Mouse (Mus musculus) gastrocnemius, postnatal 4 days (tissue): ENCODE data around the gene Pip5k1b. TPM values are rescaled to one million over a fixed set of nuclear protein-coding genes. Genes with fewer than 3 reads are reported as not detected.

ENCODE experiments used
- DNase-seq, 2 experiments: peaks; one replicate each; pipeline ENCODE4 v3.0.0; 2021 to 2022; ENCODE audit warnings: low spot score in 2 of 2, mixed read lengths in 2 of 2
- total RNA-seq, 2 experiments: library from RNA; stranded (reverse); gene quantifications; 2 replicates each; pipeline ENCODE4 v1.2.3; 2021

The Pip5k1b gene
- total RNA-seq, 2 experiments from 2014 or later, result 1.7 to 1.9 TPM

DNA sequence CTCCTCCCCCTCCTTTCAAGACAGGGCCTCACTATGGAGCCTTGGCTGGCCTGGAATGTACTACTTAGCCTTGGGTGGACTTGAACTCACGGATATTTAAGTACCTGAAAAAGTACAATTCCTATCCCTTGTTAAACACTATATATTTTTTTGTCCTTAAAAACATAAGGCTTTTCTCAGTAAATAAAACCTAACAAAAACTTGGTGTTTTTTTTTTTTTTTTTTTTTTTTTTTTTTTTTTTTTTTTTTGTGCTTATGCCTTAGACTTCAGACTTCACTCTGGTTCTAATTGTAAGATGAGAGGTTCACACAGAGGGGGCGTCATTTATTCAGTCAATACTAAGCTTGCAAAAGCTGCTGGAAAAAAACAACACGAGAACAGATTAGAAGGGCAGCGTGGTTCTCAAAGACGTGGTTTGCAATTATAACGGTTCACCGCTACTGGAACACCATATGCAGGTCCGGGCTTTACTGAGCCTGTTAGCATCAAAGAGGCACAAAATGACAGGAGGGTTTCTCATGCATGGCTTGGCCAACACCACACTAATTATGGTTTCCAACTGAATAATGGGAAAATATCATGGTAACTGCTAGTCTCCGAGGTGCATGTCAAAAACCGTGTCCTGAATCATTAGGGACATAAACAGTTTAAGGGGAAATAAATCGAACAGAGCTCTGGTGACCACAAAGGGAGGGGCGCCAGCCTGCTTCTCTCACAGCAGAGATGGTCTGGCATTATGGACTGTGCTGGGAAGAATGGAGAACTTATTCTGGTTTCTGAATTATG, 242.9 kb downstream of the Pip5k1b start:
- no peak for DNase-seq

DNA sequence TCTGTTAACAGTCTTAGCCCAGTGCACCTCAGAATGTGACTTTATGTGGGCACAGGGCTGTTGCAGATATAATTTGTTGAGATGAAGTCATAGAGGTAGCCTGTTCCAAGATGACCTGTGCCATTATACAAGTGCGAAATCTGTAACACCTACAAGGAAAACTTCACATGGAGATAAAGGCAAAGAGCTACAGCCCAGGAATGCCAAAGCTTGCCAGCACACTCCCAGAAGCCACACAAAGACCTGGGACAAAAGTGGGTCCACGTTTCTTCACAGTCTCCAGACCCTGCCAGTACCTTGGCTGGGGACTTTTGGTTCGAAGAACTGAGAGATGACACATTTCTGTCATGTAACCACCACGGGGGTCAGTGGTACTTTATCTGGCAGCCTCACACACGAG, 243.6 kb downstream of the Pip5k1b start:
- no peak for DNase-seq

DNA sequence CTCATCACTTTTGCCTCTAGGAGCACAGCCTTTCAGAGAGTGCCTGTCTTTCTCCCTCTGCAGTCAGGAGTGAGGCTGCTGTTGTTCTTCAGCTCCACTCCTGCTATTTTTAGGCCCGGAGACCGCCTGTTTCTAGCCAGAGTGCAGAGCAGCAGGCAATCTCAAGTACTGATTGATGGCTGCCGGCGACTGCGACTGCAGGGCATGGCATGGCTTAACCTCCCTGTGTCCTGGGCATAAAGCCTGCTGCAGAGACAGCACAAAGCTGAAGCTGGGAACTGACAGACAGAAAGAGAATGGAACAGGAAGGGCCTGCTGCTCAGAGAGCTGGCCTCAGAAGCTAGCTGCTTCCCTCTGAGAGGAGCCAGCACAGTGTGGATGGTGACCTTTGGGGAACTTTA, 247.4 kb downstream of the Pip5k1b start:
- no peak for DNase-seq

DNA sequence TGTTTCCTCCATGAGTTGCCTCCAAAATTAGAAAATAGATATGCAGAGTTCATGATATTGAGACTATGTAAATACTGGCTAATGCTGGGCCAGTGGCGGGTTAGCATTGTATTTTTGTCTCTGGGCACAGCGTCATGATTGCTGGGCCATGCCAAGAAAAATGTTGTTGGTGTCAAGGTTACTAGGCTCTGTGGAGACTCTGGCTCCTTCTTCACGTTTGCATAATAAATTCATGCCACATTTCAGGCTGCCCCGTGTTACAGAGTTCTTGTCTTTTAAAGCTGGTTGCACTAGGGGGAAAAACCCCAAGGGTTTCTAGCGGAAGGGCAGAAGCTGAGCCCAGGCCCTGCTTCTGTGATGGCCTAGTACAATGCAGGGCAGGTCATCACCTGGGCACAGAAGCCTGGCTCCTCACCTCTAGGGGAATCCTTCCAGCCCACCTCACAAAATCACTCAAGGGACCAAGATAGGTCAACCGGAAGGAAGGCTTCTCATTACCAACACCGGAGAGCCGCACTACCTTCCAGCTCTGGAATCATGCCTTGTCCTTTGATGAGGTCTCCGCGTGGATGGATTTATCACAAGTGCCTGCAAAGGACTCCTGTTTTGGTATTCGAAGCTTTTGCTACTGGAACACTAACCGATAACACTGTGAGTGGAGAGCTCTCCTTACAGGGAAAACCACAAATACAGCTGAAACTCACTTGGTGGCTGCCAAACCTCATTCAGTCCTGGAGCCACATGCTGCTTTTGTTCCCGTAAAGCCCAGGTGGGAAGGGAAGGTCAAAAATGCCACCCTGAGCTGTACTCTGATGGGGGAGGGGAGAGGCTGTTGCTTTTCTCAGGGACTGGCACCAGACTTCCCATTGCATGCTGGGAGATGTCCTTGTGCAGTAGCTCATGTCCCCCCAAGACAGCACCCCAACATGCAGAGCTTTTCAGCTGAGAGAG, 248.1 kb downstream of the Pip5k1b start:
- no peak for DNase-seq

DNA sequence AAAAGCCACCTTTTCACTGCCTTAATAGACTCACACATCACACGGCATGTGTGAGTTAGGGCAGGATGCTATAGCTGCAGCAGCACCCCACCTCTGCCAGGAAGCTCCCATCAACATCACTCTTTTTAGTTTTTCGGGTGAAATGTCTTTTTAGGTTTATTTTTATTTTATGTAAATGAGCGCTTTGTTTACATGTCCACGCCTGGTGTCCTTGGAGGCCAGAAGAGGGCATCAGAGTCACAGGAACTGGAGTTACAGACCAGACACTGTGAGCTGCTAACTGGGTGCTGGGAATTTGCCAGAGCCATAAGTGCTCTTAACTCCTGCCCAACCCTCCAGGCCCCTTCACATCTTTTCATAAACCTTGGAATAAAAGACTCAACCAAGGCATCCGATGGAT, 249.3 kb downstream of the Pip5k1b start:
- DNase-seq, result no peak

DNA sequence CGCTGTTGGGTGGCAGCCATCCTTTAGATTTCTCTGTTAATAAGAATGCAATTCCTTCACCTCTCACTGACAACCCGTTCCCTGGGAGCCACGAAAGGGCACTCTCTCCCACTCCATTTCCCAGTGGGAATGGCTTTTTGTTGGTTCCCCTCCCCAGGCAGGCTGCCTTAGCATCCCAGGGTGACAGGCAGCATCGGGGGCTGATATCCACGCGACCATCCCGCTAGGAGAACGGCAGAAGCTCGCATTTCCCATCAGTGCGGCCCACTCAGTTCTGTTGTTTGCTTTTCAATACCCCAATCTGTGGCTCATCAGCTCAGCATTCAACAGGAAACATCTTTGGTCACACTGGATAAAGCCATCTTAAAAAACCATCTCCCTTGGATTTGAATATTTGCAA, 253.5 kb downstream of the Pip5k1b start:
- no peak for DNase-seq

DNA sequence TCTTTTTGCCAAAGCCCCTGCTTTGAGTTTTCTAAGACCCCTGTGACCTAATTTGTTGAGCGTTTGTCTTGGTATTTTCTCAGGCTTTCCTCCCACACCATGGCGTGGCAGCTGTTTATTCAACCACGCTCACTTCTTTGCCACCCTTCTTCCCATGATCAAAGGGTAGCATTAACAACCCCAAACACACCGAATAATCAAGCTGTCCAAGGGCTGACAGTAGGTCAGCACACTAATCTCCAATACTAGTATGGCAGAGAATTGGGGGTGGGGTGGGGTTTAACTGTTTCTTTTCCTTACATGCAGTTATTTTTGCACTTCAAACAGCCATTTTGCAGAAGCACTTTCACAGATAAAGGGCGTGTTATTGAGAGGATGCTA, 253.9 kb downstream of the Pip5k1b start:
- no peak for DNase-seq

DNA sequence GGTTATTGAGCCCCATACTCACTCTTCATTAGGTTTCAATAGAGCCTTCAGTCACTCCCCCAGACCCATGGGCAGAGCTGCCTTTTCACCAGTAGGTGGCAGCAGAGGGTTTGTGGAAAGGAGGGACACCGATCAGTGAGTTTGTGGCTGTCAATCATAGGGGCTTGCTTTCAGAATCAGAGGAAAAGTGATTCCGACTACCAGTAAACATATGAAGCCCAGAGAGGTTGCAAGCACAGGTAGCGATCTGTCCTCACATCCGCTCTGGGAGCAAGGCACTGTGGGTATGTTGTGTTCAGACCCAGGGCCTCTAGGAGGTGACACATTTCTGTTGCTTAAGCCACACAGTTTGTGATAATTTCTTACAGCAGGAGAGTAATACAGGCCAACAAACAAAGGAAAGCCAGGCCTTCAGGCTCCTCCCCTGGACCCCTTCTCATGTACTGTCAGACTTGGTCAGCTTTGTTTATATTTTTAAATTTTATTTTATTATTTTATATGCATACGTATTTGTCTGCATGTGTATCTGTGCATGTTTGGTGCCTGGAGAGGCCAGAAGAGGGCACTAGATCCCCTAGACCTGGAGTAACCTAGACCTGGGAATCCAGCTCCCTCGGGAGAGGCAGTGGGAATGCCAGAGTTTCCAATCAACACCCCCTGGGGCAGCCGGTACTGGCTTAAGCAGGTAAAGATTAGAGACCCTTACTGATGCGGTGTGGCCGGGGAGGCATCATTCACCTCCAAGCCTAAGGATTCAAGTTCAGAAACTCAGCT, 254.5 kb downstream of the Pip5k1b start:
- DNase-seq, result peak; percentile 43 to 69

DNA sequence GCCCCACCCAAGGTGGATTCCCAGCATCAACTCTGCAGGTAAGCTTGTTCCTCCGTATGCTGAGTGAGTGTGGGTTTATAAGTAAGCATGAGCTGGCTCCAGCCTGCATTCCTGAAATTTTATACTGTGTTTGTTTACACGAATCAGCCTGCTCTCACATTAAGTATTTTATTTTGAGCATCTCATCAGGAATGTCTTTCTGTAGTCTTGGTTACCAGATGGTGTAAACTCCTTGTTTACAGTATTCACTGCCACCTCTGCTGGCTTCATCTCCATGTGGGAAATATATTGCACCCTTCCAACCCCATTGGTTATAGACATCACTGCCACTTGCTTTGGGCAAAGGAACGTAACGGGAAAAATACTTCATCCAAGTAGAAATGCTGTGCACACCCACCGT, 262.1 kb downstream of the Pip5k1b start:
- DNase-seq, result no peak

DNA sequence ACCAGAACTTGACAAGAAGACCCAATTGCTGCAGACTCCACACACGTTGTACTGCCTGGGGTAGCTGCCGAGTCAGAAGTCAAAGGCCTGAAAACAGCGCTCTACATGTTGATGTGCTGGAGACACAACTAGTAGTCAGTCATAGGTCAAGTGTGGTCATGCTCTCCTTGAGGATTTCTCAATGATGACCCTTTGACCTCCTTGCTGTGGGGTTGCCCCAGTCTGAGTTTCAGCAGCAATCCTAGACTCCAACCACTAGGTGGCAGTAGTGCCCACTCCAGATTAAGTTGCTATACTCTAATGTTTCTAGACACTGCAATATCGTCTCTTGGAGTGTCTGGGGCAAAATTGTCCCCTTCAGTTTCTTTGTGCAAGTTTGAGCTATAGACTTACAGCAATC, 271.5 kb downstream of the Pip5k1b start:
- DNase-seq, result peak in 1 of 2 experiments; percentile 26

DNA sequence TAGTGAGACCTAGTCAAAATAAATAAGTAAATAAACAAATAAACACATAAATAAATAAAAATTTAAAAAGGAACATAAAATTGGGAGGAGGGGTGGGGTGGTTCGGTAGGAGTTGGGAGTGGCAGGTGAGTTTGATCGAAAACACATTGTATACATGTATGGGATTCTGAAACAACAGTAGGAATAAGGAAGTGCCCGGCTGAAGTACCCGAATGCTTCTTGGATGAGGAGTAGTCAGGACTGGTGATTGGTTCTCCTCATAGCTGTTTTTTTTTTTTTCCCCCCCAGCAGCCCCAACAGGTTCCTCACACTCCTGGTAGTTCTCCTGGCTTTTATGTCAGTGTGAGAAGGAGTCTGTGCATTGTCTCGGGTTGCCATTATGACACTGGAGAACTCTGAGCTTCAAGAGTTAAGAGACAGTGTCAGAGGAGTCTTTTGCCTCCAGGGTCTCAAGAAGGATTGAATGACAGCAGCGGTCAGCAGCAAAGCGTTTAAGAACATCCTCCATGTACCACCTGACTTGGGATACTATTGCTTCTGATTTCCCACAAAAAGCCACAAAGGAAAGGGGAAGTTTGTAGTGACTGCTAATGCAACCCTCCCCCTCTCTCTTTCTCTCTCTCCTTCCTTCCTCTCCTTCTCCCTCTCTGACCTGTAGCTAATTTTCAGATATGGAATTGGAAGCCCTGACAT, 274.2 kb downstream of the Pip5k1b start:
- DNase-seq, result no peak

DNA sequence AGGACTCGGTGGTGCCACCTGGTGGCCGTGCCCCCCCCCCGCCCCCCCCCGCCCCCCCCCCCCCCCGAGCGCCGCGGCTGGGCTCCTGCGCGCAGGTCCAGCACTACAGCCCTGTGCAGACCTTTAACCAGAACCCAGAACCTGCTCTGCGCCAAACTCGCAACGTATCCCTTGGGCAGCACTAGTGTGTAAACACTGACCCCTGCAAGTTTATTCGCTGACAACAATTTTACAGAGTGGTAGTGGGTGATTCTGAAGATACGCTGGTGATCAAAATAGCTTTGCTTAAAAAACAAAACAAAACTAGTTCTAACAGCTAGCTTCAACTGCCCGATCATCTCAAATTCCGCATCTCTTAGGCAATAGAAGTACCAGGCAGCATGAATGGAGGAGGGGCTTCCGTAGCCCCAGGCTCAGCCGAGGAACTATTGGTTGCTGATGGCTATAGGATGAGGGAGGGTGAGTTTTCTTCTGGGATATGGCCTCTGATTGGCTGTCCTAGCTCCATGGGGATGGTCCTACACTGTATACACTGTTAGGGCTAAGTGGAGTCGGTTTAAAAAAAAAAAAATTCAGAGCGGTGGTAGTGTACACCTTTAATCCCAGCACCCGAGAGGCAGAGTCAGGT, 275.0 kb downstream of the Pip5k1b start, which contains the start of gene Fxn:
TSS of gene Fxn (minus strand) at position 5 of the 628 bp plus-strand sequence.
- DNase-seq, result no peak

DNA sequence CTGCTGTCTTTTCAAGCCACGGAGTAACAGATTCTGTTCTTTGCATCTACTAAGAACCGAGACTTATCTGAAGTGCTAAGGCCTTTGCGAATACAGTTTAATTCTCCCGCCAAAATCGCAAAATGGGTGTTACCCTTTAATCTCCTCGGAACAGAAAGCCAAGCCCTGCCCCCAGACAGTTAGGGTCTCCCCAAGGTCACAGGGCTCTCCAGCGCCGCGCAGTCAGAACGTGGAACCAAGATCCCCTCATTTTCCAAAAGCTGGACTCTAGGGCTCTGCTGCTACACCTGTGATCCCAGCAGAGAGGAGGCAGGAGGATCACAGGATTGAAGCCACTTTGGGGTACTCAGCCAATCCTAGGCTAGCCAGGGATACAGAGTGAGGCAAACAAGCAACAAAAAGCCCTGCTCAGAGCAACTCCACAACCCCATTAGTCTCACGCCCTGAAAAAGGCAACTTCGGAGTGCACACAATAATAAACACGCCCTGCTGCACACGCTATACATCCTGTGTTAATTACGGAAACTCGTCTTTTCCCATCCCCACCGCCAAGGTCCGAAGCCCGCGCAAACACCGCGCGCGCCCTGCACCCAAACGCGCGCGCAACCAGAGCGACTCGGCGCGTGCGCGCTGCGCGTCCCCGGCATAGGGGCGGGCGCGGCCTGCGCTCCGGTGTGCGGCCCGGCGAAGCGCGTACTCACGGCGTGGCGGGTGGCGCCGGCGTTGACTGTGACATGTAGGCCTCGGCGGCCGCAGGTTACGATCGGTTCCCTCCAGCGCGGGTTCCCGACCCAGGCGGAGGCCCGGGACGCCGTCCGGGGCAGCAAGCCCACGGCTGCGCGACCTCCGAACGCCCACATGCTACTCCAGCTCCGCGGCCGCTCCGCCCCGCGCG, 275.7 kb downstream of the Pip5k1b start:
- DNase-seq, result peak; percentile 68 to 85

DNA sequence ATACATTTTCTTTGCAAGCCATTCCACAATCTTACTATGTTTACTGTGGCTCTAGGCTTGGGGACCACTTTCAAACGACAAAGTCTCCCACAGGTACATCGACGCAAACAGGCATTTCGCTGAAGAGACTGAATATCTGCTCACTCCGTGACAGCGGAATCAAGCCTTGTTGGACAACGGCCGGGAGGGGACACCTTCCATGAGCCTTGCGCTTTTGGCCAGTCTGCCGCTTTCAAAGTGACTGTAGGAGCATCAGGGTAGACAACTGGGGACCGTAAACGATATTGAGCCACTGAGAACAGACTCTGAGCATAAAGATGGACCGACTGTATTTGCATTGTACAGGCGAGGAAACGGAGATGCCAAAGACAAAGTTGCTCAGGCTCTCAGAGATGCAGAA, 276.8 kb downstream of the Pip5k1b start:
- DNase-seq, result no peak

DNA sequence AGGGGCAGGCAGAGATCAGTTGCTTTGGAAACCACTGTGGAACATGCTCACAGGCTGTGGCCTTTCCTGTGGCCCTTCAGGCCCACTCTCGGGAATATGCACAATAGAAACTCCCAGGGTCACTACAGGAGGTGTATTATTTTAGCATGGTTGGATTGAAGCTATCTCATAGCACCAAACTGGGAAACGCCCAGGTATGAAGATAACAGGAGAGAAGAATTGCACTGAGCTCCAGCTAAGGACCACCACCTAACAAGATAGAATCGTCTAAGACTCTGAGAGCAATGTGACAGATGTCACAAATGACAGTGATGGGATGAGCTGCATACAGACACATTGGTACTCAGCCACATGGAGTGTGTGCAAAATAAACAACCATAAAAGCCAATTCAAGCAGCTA, 281.4 kb downstream of the Pip5k1b start:
- no peak for DNase-seq

DNA sequence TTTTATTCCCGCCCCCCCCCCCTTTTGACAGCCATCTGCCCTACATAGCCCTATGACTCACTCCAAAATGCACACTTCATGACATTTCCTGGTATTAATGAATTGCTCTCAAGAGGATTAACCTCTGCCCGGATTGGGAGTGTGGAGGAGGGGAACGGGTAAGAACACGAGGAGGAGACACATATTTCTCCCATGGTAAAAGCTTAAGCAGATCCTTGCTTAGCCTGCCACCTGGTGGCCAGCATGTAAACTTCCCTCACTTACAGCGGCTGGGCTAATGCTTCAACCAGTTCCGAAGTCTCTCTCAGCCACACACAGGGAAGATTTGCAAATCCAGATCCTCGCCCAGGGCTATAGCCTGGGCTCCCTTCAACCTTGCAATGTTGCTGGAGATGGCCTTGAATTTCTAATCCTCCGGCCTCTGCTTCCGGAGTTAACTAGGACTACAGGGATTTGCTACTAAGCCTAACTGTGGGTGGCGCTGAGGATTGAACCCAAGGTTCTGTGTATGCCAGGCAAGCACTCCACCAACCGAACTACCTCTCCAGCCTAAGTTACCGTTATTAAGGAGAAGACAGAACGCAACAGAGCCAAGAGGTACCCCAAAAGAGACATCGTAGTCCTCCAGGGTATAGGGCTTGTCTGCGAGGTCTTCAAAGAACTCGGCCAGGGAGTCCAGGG, 283.8 kb downstream of the Pip5k1b start:
- peak; percentile 57 to 78 for DNase-seq

DNA sequence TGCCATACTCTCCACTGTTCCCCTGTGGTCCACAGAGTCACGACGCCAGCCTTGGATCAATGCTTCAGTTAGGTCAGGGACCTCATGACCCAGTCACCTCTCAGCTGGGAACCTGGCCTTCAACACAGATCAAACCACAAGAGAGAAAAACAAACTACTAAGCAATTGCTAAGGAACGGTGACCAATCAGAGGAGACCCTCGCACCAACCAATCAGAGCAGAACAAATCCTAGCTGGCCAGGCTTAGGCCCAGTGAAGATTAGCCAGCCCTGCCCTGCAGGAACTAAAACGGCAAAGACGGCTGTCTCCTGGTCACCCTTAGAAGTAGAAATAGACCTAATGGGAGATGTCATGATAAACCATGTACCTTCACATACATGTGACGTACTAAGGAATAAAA, 284.3 kb downstream of the Pip5k1b start:
- DNase-seq, result no peak

DNA sequence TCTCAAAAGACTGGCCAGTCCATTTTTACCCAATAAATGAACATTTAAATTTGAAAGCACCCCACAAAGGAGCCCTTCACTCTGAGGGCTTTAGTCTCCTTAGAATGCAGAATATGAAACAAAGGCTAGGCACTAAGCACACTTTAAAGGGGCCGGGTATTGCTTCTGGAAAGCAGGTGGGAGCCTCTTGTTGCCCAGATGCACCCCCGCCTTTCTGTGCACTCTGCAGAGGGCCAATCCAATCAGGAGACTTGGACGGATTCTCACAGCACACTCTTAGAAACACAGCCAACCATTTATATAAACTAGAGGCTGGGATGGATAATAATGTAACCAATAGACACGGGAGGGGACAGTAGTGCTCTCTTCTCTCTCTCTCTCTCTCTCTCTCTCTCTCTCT, 287.1 kb downstream of the Pip5k1b start:
- DNase-seq, result no peak
